Mouse (Mus musculus) brain, embryonic 14.5 days (tissue): ENCODE results near the gene Cpne8.

Source experiments
- CTCF ChIP-seq: fragments of 200-500 bp; IDR thresholded peaks from 2 replicates; pipeline ENCODE4 v1.5.1; 2012; ENCODE audit warnings: inconsistent platforms, mild to moderate bottlenecking, moderate library complexity, borderline replicate concordance; ENCODE audit not compliant: insufficient read depth, insufficient read length; ENCODE audit errors: extremely low read depth
- POLR2A ChIP-seq: fragments of 200-500 bp; IDR thresholded peaks from 2 replicates; pipeline ENCODE4 v1.6.1; 2012; ENCODE audit warnings: mild to moderate bottlenecking, inconsistent platforms, borderline replicate concordance; ENCODE audit not compliant: poor library complexity, insufficient read depth, insufficient read length, severe bottlenecking; ENCODE audit errors: extremely low read depth

- TF ChIP-seq CTCF: no peak
- no peak for TF ChIP-seq POLR2A
These were observed 21.2 kb downstream of the Cpne8 start for GRCm38 (mm10) chr15:90658053-90658452.
